Mouse (Mus musculus) large intestine, adult 2 months (tissue): Measurements from ENCODE around the gene Gm8126. TPM values are rescaled to one million over a fixed set of nuclear protein-coding genes. Genes with fewer than 3 reads are reported as not detected.

ENCODE experiments used
- polyA plus RNA-seq: library from polyadenylated mRNA; depleted of rRNA; stranded (reverse); fragments of >200 nt; gene quantifications from 2 replicates; pipeline ENCODE4 v1.2.3, GENCODE M21; 2012; rRNA removed

Gene Gm8126
- polyA plus RNA-seq, 1 experiment, result not detected

Other genes with a start within 250 kb of the Gm8126 start
- not detected in 2 replicates for gene Gm10376, start 243.0 kb upstream of the Gm8126 start, polyA plus RNA-seq
- not detected in 2 replicates for gene Gm8094, start 182.0 kb upstream of the Gm8126 start, polyA plus RNA-seq
- gene Gm8104, start 158.0 kb upstream of the Gm8126 start, polyA plus RNA-seq, result not detected in 2 replicates
- not detected in 2 replicates for gene Gm7233, start 78.8 kb upstream of the Gm8126 start, polyA plus RNA-seq
- not detected in 2 replicates for gene Gm8122, start 23.3 kb upstream of the Gm8126 start, polyA plus RNA-seq
- gene Gm9732, start 16.4 kb downstream of the Gm8126 start, polyA plus RNA-seq, result not detected in 2 replicates
- not detected in 2 replicates for gene Gm8127, start 35.2 kb downstream of the Gm8126 start, polyA plus RNA-seq
- gene 1700001F09Rik, start 89.2 kb downstream of the Gm8126 start, polyA plus RNA-seq, result not detected in 2 replicates
- gene Gm8138, start 157.7 kb downstream of the Gm8126 start, polyA plus RNA-seq, result not detected in 2 replicates